Mouse (Mus musculus) stomach, postnatal 0 days (tissue): ENCODE data around the gene Ccdc146. TPM values are rescaled to one million over a fixed set of nuclear protein-coding genes. Genes with fewer than 3 reads are reported as not detected.

ENCODE experiments used
- ATAC-seq: fragments of 200-750 bp; cut with Nextera tagmentation; 2 replicates; pipeline ENCODE4 v1.8.0; 2017; ENCODE audit not compliant: low FRiP score, low TSS enrichment
- DNase-seq: peaks from one replicate; pipeline ENCODE4 v3.0.0-alpha.2; 2016; ENCODE audit warnings: low spot score
- H3K27ac ChIP-seq: fragments of 300-500 bp; sonication (generic); replicated peaks from 2 replicates; pipeline ENCODE4 v1.5.1; 2014; ENCODE audit warnings: mild to moderate bottlenecking, control low read depth
- H3K27me3 ChIP-seq: fragments of 300-500 bp; sonication (generic); 2 replicates; pipeline ENCODE4 v1.6.1; 2014; ENCODE audit warnings: low read length; ENCODE audit not compliant: control insufficient read depth, insufficient read depth
- H3K36me3 ChIP-seq: fragments of 300-500 bp; sonication (generic); 2 replicates; pipeline ENCODE4 v1.6.1; 2014; ENCODE audit warnings: low read length, mixed read lengths; ENCODE audit not compliant: control insufficient read depth, insufficient read depth
- H3K4me1 ChIP-seq: fragments of 300-500 bp; sonication (generic); replicated peaks from 2 replicates; pipeline ENCODE4 v1.6.1; 2014; ENCODE audit warnings: antibody characterized with exemption; ENCODE audit not compliant: control insufficient read depth, insufficient read depth
- H3K4me2 ChIP-seq: fragments of 300-500 bp; sonication (generic); replicated peaks from 2 replicates; pipeline ENCODE4 v1.6.1; 2014; ENCODE audit warnings: low read depth, mild to moderate bottlenecking, control low read depth, moderate library complexity
- H3K4me3 ChIP-seq: fragments of 300-500 bp; sonication (generic); 2 replicates; pipeline ENCODE4 v1.5.1; 2014; ENCODE audit warnings: low read depth, low read length, control low read depth
- H3K9ac ChIP-seq: fragments of 300-500 bp; sonication (generic); 2 replicates; pipeline ENCODE4 v1.6.1; 2014; ENCODE audit warnings: mild to moderate bottlenecking, low read length, control low read depth, mixed read lengths
- H3K9me3 ChIP-seq: fragments of 300-500 bp; sonication (generic); 2 replicates; pipeline ENCODE4 v1.6.1; 2016; ENCODE audit warnings: low read length; ENCODE audit not compliant: control insufficient read depth
- CTCF ChIP-seq: IDR thresholded peaks from 2 replicates; pipeline ENCODE4 v1.5.1; 2016; ENCODE audit warnings: antibody characterized with exemption, low read depth, mild to moderate bottlenecking, moderate library complexity
- EP300 ChIP-seq: optimal IDR thresholded peaks from 2 replicates; pipeline ENCODE3; 2016; ENCODE audit warnings: antibody characterized with exemption
- WGBS: fragments of 180-500 bp; shearing (Covaris S2); extraction: QIAGEN DNeasy Blood & Tissue Kit; methylation state at CpG from one replicate; pipeline ENCODE4 v1.1.7; 2014; 5-methylcytosine and 5-hydroxymethylcytosine counted together
- polyA plus RNA-seq: library from polyadenylated mRNA; unstranded; fragments of >200 nt; fragmentation: Nextera tagmentation; extraction: Ambion mirVana; gene quantifications from 2 replicates; pipeline ENCODE4 v1.2.1, GENCODE M21; 2015

Gene Ccdc146
- polyA plus RNA-seq, 1 experiment from 2014 or later: 0.22 TPM

GRCm38 (mm10) chr5:21376935-21377334, 47.5 kb downstream of the Ccdc146 start:
- WGBS: 76% methylated on average over 4 of the region's 4 CpGs

GRCm38 (mm10) chr5:21373180-21373518, 51.3 kb downstream of the Ccdc146 start:
- WGBS: 60% methylated on average over 7 of the region's 7 CpGs
- TF ChIP-seq CTCF (no peak), EP300 (no peak)
- no peaks in the 10 kb centered on the region for H3K36me3 ChIP-seq
- no peak overlapping the region for H3K27ac ChIP-seq
- H3K9me3 ChIP-seq: no peaks in the 10 kb centered on the region
- DNase-seq (no peak), ATAC-seq (no peak)
- peak overlapping the region; percentile 46 for H3K4me3 ChIP-seq
- H3K4me1 ChIP-seq: no peaks in the 10 kb centered on the region
- peak overlapping the region; percentile 57 for H3K9ac ChIP-seq
- peak overlapping the region; percentile 80 for H3K4me2 ChIP-seq
- no peaks in the 10 kb centered on the region for H3K27me3 ChIP-seq

More at GRCm38 (mm10) chr5:21376935-21377334, 47.5 kb downstream of the Ccdc146 start:
- ATAC-seq (no peak), DNase-seq (no peak)
- no peak overlapping the region for H3K4me3 ChIP-seq
- H3K36me3 ChIP-seq: no peaks in the 10 kb centered on the region
- TF ChIP-seq CTCF: no peak
- no peak for TF ChIP-seq EP300
- no peaks in the 10 kb centered on the region for H3K4me1 ChIP-seq
- H3K9me3 ChIP-seq: no peaks in the 10 kb centered on the region
- no peak overlapping the region for H3K27ac ChIP-seq
- no peak overlapping the region for H3K9ac ChIP-seq
- H3K27me3 ChIP-seq: no peaks in the 10 kb centered on the region
- no peak overlapping the region for H3K4me2 ChIP-seq

GRCm38 (mm10) chr5:21372493-21373179, 51.8 kb downstream of the Ccdc146 start, which contains the start of gene Fgl2:
Gene Fgl2 (plus strand): TSS chr5:21372642.
- ATAC-seq: peak; percentile 83
- no peaks in the 10 kb centered on the region for H3K36me3 ChIP-seq
- no peak within 1 kb of the TSS; the same call in 1 of the 2 replicates for H3K27ac ChIP-seq
- no peaks in the 10 kb centered on the region for H3K4me1 ChIP-seq
- TF ChIP-seq CTCF (0 out of 2 replicates have a peak, but pooled peaks have one; percentile 6), EP300 (no peak)
- peak within 1 kb of the TSS; percentile 46 for H3K4me3 ChIP-seq
- H3K9me3 ChIP-seq: no peaks in the 10 kb centered on the region
- H3K27me3 ChIP-seq: no peaks in the 10 kb centered on the region
- 5% methylated on average over 31 of the region's 31 CpGs for WGBS
- peak; percentile 66 for DNase-seq
- peak within 1 kb of the TSS; percentile 57 for H3K9ac ChIP-seq
- H3K4me2 ChIP-seq: peak within 1 kb of the TSS; percentile 80

GRCm38 (mm10) chr5:21371920-21372319, 52.6 kb downstream of the Ccdc146 start:
- Histone ChIP-seq H3K9me3 (no peaks in the 10 kb centered on the region), H3K27ac (no peak overlapping the region), H3K9ac (no peak overlapping the region), H3K36me3 (no peaks in the 10 kb centered on the region), H3K4me2 (peak overlapping the region; percentile 80), H3K4me1 (no peaks in the 10 kb centered on the region), H3K4me3 (peak overlapping the region; percentile 46), H3K27me3 (no peaks in the 10 kb centered on the region)
- TF ChIP-seq EP300: no peak
- no peak for TF ChIP-seq CTCF
- WGBS: 46% methylated on average over 5 of the region's 5 CpGs
- ATAC-seq: no peak
- DNase-seq: no peak

- no peak overlapping the region for H3K4me3 ChIP-seq
- DNase-seq (no peak), ATAC-seq (no peak)
- TF ChIP-seq CTCF (no peak), EP300 (no peak)
- no peaks in the 10 kb centered on the region for H3K4me1 ChIP-seq
- H3K9ac ChIP-seq: no peak overlapping the region
- H3K27ac ChIP-seq: no peak overlapping the region
- H3K36me3 ChIP-seq: no peaks in the 10 kb centered on the region
- no peaks in the 10 kb centered on the region for H3K27me3 ChIP-seq
- WGBS: 83% methylated on average over 5 of the region's 5 CpGs
- H3K9me3 ChIP-seq: no peaks in the 10 kb centered on the region
- no peak overlapping the region for H3K4me2 ChIP-seq
Observed at GRCm38 (mm10) chr5:21370218-21370947, 54.1 kb downstream of the Ccdc146 start.

GRCm38 (mm10) chr5:21367514-21367913, 57.0 kb downstream of the Ccdc146 start:
- H3K36me3 ChIP-seq: no peaks in the 10 kb centered on the region
- no peak overlapping the region for H3K4me3 ChIP-seq
- no peak overlapping the region for H3K9ac ChIP-seq
- no peaks in the 10 kb centered on the region for H3K27me3 ChIP-seq
- H3K4me2 ChIP-seq: no peak overlapping the region
- ATAC-seq (no peak), DNase-seq (no peak)
- no peak for TF ChIP-seq CTCF
- TF ChIP-seq EP300: no peak
- H3K27ac ChIP-seq: no peak overlapping the region
- 58% methylated on average over 2 of the region's 2 CpGs for WGBS
- H3K4me1 ChIP-seq: no peaks in the 10 kb centered on the region
- no peaks in the 10 kb centered on the region for H3K9me3 ChIP-seq
